Mouse (Mus musculus) left cerebral cortex, adult 2 months (tissue): ENCODE results near the gene Aff3. TPM values are rescaled to one million over a fixed set of nuclear protein-coding genes. Genes with fewer than 3 reads are reported as not detected.
A peak's percentile ranks its signal among the peaks of the same experiment; 100 is the strongest.

Experiments used
- DNase-seq, 2 experiments: peaks; one replicate each; pipeline ENCODE4 v3.0.0; 2021 to 2022; ENCODE audit warnings: low spot score in 2 of 2, mixed read lengths in 1 of 2; ENCODE audit errors: extremely low spot score in 1 of 2
- H3K27ac ChIP-seq: fragments of 200-600 bp; 2 replicates; pipeline ENCODE4 v1.8.1; 2022
- H3K4me3 ChIP-seq: fragments of 200-600 bp; 2 replicates; pipeline ENCODE4 v1.8.1; 2022
- CTCF ChIP-seq: fragments of 200-600 bp; IDR thresholded peaks from 2 replicates; pipeline ENCODE4 v1.8.1; 2022; ENCODE audit warnings: antibody characterized with exemption, mild to moderate bottlenecking, moderate library complexity
- intact Hi-C: fragments of 180-260 bp; cut with DNase I; formaldehyde crosslinking; loops from one replicate; pipeline ENCODE4 v1.15.1; 2025
- total RNA-seq, 2 experiments: library from RNA; stranded (reverse); gene quantifications; 2 replicates each; pipeline ENCODE4 v1.2.3; 2021

The Aff3 gene
- total RNA-seq, 2 experiments from 2014 or later = 98.8 to 108 TPM

DNA sequence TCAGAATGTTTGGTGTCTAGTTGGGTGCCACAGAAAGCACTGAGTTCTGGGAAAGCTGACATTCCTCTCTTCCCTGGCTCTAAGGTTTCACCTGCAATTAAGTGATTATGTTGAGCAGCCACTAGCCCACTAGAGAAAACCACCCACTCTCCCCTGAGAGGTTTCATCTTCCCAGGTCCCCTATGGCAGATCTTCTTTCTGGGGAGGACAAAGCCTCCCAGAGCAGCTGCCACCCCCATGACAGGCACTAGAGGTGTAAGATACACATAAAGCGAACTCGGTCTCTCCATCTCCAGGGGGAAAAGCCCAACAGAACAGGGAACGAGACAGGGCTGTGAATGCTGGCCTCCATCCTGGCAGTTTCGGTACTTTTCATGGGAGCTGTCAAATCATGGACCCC lies 492.9 kb downstream of the Aff3 start:
- no peak for DNase-seq
- intact Hi-C loops = no loop called here
- no peak for TF ChIP-seq CTCF
- H3K4me3 ChIP-seq = no peak overlapping the region
- no peak overlapping the region for H3K27ac ChIP-seq

DNA sequence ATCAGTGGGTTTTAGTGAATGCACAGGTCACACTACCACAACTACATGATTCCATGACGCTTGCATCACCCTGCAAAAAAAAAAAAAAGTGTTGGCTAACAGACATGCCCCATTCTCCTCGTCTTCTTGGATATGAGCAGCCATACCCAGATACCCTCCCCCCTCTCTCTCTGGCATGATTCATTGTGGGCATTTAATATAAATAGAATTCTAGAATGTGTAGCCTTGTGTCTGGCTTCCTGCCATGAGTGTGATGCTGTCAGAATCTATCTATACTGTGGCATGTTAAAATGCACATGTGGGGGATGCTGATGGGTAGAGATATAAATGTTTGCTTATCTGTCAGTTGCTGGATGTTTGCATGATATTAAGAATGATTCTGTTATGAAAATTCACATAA lies 499.1 kb downstream of the Aff3 start:
- no peak overlapping the region for H3K27ac ChIP-seq
- DNase-seq = no peak
- no peak overlapping the region for H3K4me3 ChIP-seq
- intact Hi-C loops = no loop called here
- no peak for TF ChIP-seq CTCF

GRCm38 (mm10) chr1:38150086-38150485 lies 514.7 kb downstream of the Aff3 start:
- intact Hi-C loops = no loop called here
- Histone ChIP-seq H3K4me3 (no peak overlapping the region), H3K27ac (no peak overlapping the region)
- DNase-seq = no peak
- no peak for TF ChIP-seq CTCF

GRCm38 (mm10) chr1:38146008-38146407 lies 518.7 kb downstream of the Aff3 start:
- Histone ChIP-seq H3K4me3 (no peak overlapping the region), H3K27ac (no peak overlapping the region)
- intact Hi-C loops = no loop called here
- no peak for DNase-seq
- no peak for TF ChIP-seq CTCF

- intact Hi-C loops = no loop called here
- no peak overlapping the region for H3K4me3 ChIP-seq
- TF ChIP-seq CTCF = no peak
These were observed 523.4 kb downstream of the Aff3 start for GRCm38 (mm10) chr1:38141371-38141770.

GRCm38 (mm10) chr1:38140911-38141310 lies 523.8 kb downstream of the Aff3 start:
- no peak for TF ChIP-seq CTCF
- intact Hi-C loops = no loop called here

More at GRCm38 (mm10) chr1:38141371-38141770, 523.4 kb downstream of the Aff3 start:
- no peak for DNase-seq
- H3K27ac ChIP-seq = no peak overlapping the region

GRCm38 (mm10) chr1:38139396-38139795 lies 525.4 kb downstream of the Aff3 start:
- Histone ChIP-seq H3K4me3 (no peak overlapping the region), H3K27ac (no peak overlapping the region)
- intact Hi-C loops = no loop called here
- no peak for DNase-seq
- no peak for TF ChIP-seq CTCF

More at GRCm38 (mm10) chr1:38140911-38141310, 523.8 kb downstream of the Aff3 start:
- no peak for DNase-seq
- Histone ChIP-seq H3K4me3 (no peak overlapping the region), H3K27ac (no peak overlapping the region)

GRCm38 (mm10) chr1:38132942-38133341 lies 531.8 kb downstream of the Aff3 start:
- no peak overlapping the region for H3K27ac ChIP-seq
- no peak overlapping the region for H3K4me3 ChIP-seq
- no peak for DNase-seq
- no peak for TF ChIP-seq CTCF
- intact Hi-C loops = no loop called here

- DNase-seq = no peak
- intact Hi-C loops = no loop called here
- Histone ChIP-seq H3K4me3 (no peak overlapping the region; the same call in 1 of the 2 replicates), H3K27ac (no peak overlapping the region)
- TF ChIP-seq CTCF = no peak
These were observed 533.9 kb downstream of the Aff3 start for GRCm38 (mm10) chr1:38130715-38131483.

- intact Hi-C loops = loop anchor here (1.0 to 5.0 kb wide), 3 partner anchors 57 to 498 kb away; partner anchors contain the start of gene Eif5b
- Histone ChIP-seq H3K4me3 (peak within 1 kb of the TSS; percentile 87), H3K27ac (peak within 1 kb of the TSS; percentile 93)
- peak; percentile 94 for TF ChIP-seq CTCF
- DNase-seq = peak; percentile 95 to 97
These were observed 535.1 kb downstream of the Aff3 start, which contains the start of gene Rev1 for GRCm38 (mm10) chr1:38129501-38130267. Rev1 (minus strand) TSS chr1:38129801.

DNA sequence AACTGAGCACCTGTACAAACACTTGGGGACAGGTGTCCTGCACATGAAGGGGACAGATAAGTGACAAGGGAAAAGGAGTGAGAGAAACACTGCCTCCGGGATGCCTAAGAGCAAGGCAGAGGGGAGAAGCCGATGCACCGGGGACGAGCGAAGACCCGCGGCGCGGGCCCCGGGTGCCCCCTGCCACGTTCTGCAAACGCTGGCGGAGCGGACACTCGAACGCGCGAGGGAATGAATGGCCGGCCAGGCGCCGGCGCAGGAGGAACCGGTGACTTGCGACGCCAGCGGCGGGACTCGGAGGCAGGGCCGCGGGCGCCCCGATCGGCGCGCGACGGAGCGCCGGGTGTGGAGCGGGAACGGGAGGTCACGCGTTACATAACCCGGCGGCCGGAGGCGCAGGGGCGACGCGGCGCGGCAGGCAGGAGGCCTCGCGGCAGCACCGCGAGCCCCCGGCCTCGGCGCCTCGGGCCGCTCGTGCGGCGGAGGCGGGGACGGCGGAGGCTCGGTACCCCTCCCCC lies 535.8 kb downstream of the Aff3 start:
- Histone ChIP-seq H3K4me3 (peak overlapping the region; percentile 87), H3K27ac (peak overlapping the region; percentile 93)
- intact Hi-C loops = loop anchor here (1.0 to 5.0 kb wide), 3 partner anchors 57 to 498 kb away; partner anchors contain the start of gene Eif5b
- no peak for TF ChIP-seq CTCF
- DNase-seq = peak; percentile 62 to 63

Other genes starting within 250 kb of the Aff3 start
- gene Lonrf2, start 171.8 kb upstream of the Aff3 start, total RNA-seq = 100 to 1,000 TPM; 120 to 123 TPM
- gene Chst10, start 233.2 kb upstream of the Aff3 start, total RNA-seq = 10 to 100 TPM; 65.1 to 66.4 TPM